Mouse (Mus musculus) lung, postnatal 0 days (tissue): Measurements from ENCODE around the gene C1rl. TPM values are rescaled to one million over a fixed set of nuclear protein-coding genes. Genes with fewer than 3 reads are reported as not detected.

Experiments used
- ATAC-seq: fragments of 200-750 bp; cut with Nextera tagmentation; 2 replicates; pipeline ENCODE4 v1.8.0; 2017; ENCODE audit warnings: moderate library complexity
- DNase-seq: peaks from one replicate; pipeline ENCODE4 v3.0.0-alpha.2; 2016; ENCODE audit warnings: low spot score
- H3K27ac ChIP-seq: fragments of 300-500 bp; sonication (generic); 2 replicates; pipeline ENCODE4 v1.5.1; 2014; ENCODE audit warnings: antibody characterized with exemption, mild to moderate bottlenecking, low read length, mixed read lengths
- H3K27me3 ChIP-seq: fragments of 300-500 bp; sonication (generic); replicated peaks from 2 replicates; pipeline ENCODE4 v1.6.1; 2014; ENCODE audit warnings: low read length, mixed read lengths; ENCODE audit not compliant: insufficient read depth
- H3K36me3 ChIP-seq: fragments of 300-500 bp; sonication (generic); 2 replicates; pipeline ENCODE4 v1.6.1; 2014; ENCODE audit warnings: low read length, mixed read lengths; ENCODE audit not compliant: insufficient read depth
- H3K4me1 ChIP-seq: fragments of 300-500 bp; sonication (generic); 2 replicates; pipeline ENCODE4 v1.6.1; 2014; ENCODE audit warnings: antibody characterized with exemption, low read depth, low read length, mixed read lengths; ENCODE audit not compliant: insufficient read depth
- H3K4me2 ChIP-seq: fragments of 300-500 bp; sonication (generic); replicated peaks from 2 replicates; pipeline ENCODE4 v1.6.1; 2014; ENCODE audit warnings: low read depth, mild to moderate bottlenecking, low read length, moderate library complexity, mixed read lengths
- H3K4me3 ChIP-seq: fragments of 300-500 bp; sonication (generic); 2 replicates; pipeline ENCODE4 v1.5.1; 2014; ENCODE audit warnings: low read depth, low read length
- H3K9ac ChIP-seq: fragments of 300-500 bp; sonication (generic); replicated peaks from 2 replicates; pipeline ENCODE4 v1.6.1; 2014; ENCODE audit warnings: low read depth, mild to moderate bottlenecking
- H3K9me3 ChIP-seq: fragments of 300-500 bp; sonication (generic); 2 replicates; pipeline ENCODE4 v1.6.1; 2016; ENCODE audit warnings: low read length, mixed read lengths
- CTCF ChIP-seq: IDR thresholded peaks from 2 replicates; pipeline ENCODE4 v1.5.1; 2016; ENCODE audit warnings: antibody characterized with exemption, mild to moderate bottlenecking
- EP300 ChIP-seq: IDR thresholded peaks from 2 replicates; pipeline ENCODE4 v1.6.1; 2016; ENCODE audit warnings: antibody characterized with exemption, mild to moderate bottlenecking, control low read depth
- WGBS: fragments of 180-500 bp; shearing (Covaris S2); extraction: QIAGEN DNeasy Blood & Tissue Kit; methylation state at CpG from one replicate; pipeline ENCODE4 v1.1.7; 2014; 5-methylcytosine and 5-hydroxymethylcytosine counted together
- polyA plus RNA-seq: library from polyadenylated mRNA; unstranded; fragments of >200 nt; fragmentation: Nextera tagmentation; extraction: Ambion mirVana; gene quantifications from 2 replicates; pipeline ENCODE4 v1.2.1, GENCODE M21; 2015

C1rl gene
- polyA plus RNA-seq, 1 experiment from 2014 or later = 1.5 TPM

GRCm38 (mm10) chr6:124458505-124458904 is 34.4 kb upstream of the C1rl start:
- 87% methylated on average over 11 of the region's 11 CpGs for WGBS
- H3K9me3 ChIP-seq = no peaks in the 10 kb centered on the region
- H3K36me3 ChIP-seq = no peaks in the 10 kb centered on the region
- no peak for TF ChIP-seq CTCF
- H3K4me2 ChIP-seq = no peak overlapping the region
- H3K4me1 ChIP-seq = no peaks in the 10 kb centered on the region
- H3K9ac ChIP-seq = no peak overlapping the region
- ATAC-seq (no peak), DNase-seq (no peak)
- no peak overlapping the region for H3K27ac ChIP-seq
- H3K4me3 ChIP-seq = no peak overlapping the region
- no peaks in the 10 kb centered on the region for H3K27me3 ChIP-seq

GRCm38 (mm10) chr6:124459388-124459787 is 33.5 kb upstream of the C1rl start:
- no peaks in the 10 kb centered on the region for H3K36me3 ChIP-seq
- no peak overlapping the region for H3K4me3 ChIP-seq
- WGBS = 61% methylated on average over 4 of the region's 4 CpGs
- no peak overlapping the region for H3K9ac ChIP-seq
- H3K4me1 ChIP-seq = no peaks in the 10 kb centered on the region
- DNase-seq (no peak), ATAC-seq (no peak)
- no peak overlapping the region for H3K27ac ChIP-seq
- H3K27me3 ChIP-seq = no peaks in the 10 kb centered on the region
- H3K4me2 ChIP-seq = no peak overlapping the region
- no peaks in the 10 kb centered on the region for H3K9me3 ChIP-seq
- TF ChIP-seq EP300 = no peak
- TF ChIP-seq CTCF = no peak

GRCm38 (mm10) chr6:124463881-124464291 is 29.0 kb upstream of the C1rl start:
- Histone ChIP-seq H3K9me3 (no peaks in the 10 kb centered on the region), H3K27ac (no peak overlapping the region), H3K36me3 (no peaks in the 10 kb centered on the region), H3K4me1 (no peaks in the 10 kb centered on the region), H3K4me2 (no peak overlapping the region), H3K27me3 (no peaks in the 10 kb centered on the region), H3K9ac (no peak overlapping the region), H3K4me3 (no peak overlapping the region)
- WGBS = 21% methylated on average over 8 of the region's 8 CpGs
- TF ChIP-seq EP300 = no peak
- no peak for TF ChIP-seq CTCF
- DNase-seq = no peak
- ATAC-seq = no peak

GRCm38 (mm10) chr6:124464305-124465271 is 28.3 kb upstream of the C1rl start, which contains the start of gene Clstn3:
TSS of gene Clstn3 (minus strand) at chr6:124464794.
- Histone ChIP-seq H3K4me3 (peak within 1 kb of the TSS; percentile 28), H3K4me1 (no peaks in the 10 kb centered on the region), H3K4me2 (peak within 1 kb of the TSS; percentile 62), H3K36me3 (no peaks in the 10 kb centered on the region), H3K9ac (no peak within 1 kb of the TSS), H3K27me3 (no peaks in the 10 kb centered on the region), H3K27ac (no peak within 1 kb of the TSS), H3K9me3 (no peaks in the 10 kb centered on the region)
- peak; percentile 86 for ATAC-seq
- TF ChIP-seq CTCF (no peak), EP300 (no peak)
- DNase-seq = peak; percentile 74
- WGBS = 6% methylated on average over 27 of the region's 27 CpGs

- Histone ChIP-seq H3K27me3 (no peaks in the 10 kb centered on the region), H3K9ac (no peak overlapping the region), H3K27ac (no peak overlapping the region), H3K9me3 (no peaks in the 10 kb centered on the region), H3K4me1 (no peaks in the 10 kb centered on the region), H3K4me3 (peak overlapping the region; percentile 28; the same call in 1 of the 2 replicates), H3K4me2 (peak overlapping the region; percentile 62), H3K36me3 (no peaks in the 10 kb centered on the region)
- ATAC-seq = no peak
- WGBS = 36% methylated on average over 6 of the region's 6 CpGs
- no peak for DNase-seq
- TF ChIP-seq EP300 (no peak), CTCF (no peak)
Measured at GRCm38 (mm10) chr6:124465299-124465698, 27.6 kb upstream of the C1rl start.

GRCm38 (mm10) chr6:124465729-124466128 is 27.2 kb upstream of the C1rl start:
- Histone ChIP-seq H3K27me3 (no peaks in the 10 kb centered on the region), H3K4me3 (no peak overlapping the region), H3K9ac (no peak overlapping the region), H3K4me1 (no peaks in the 10 kb centered on the region), H3K36me3 (no peaks in the 10 kb centered on the region), H3K4me2 (no peak overlapping the region), H3K27ac (no peak overlapping the region), H3K9me3 (no peaks in the 10 kb centered on the region)
- WGBS = 73% methylated on average over 6 of the region's 6 CpGs
- no peak for ATAC-seq
- no peak for DNase-seq
- TF ChIP-seq EP300 = no peak
- TF ChIP-seq CTCF = no peak
